Mouse (Mus musculus): ENCODE measurements around the gene Capn1.
"Not testable (repeated sequence)": the region's sequence is repeated elsewhere in the genome, so short reads cannot be mapped to it uniquely, and the experiment has no call there.

The Capn1 gene

GRCm38 (mm10) chr19:6015511-6016315, at the start of gene Capn1:
TSS of gene Capn1 (minus strand) at chr19:6015897.
- DNase-seq: peak; percentile 82

GRCm38 (mm10) chr19:6063081-6063480, 47.4 kb upstream of the Capn1 start:
- no peak for DNase-seq

- DNase-seq: no peak
Observed at GRCm38 (mm10) chr19:6062418-6062817, 46.7 kb upstream of the Capn1 start.

- DNase-seq: peak; percentile 65
Observed at GRCm38 (mm10) chr19:6061641-6062302, 46.1 kb upstream of the Capn1 start.

- peak; percentile 96 for DNase-seq
Observed at GRCm38 (mm10) chr19:6061021-6061533, 45.4 kb upstream of the Capn1 start, which contains the start of gene Znhit2. TSS of gene Znhit2 (plus strand) at chr19:6061192.

GRCm38 (mm10) chr19:6058966-6059365, 43.3 kb upstream of the Capn1 start:
- DNase-seq: no peak

GRCm38 (mm10) chr19:6058513-6058912, 42.8 kb upstream of the Capn1 start:
- no peak for DNase-seq

GRCm38 (mm10) chr19:6057313-6058096, 41.8 kb upstream of the Capn1 start, which contains the start of the genes Mrpl49 and Fau:
TSS of gene Mrpl49 (minus strand) at chr19:6057785.
TSS of gene Fau (plus strand) at chr19:6057844.
- peak; percentile 100 for DNase-seq

GRCm38 (mm10) chr19:6056696-6057095, 41.0 kb upstream of the Capn1 start:
- no peak for DNase-seq

- no peak for DNase-seq
Observed at GRCm38 (mm10) chr19:6054296-6054695, 38.6 kb upstream of the Capn1 start.

GRCm38 (mm10) chr19:6052516-6052915, 36.8 kb upstream of the Capn1 start:
- no peak for DNase-seq

- no peak for DNase-seq
Observed at GRCm38 (mm10) chr19:6048681-6049410, 33.1 kb upstream of the Capn1 start.

- no peak for DNase-seq
Observed at GRCm38 (mm10) chr19:6047899-6048166, 32.1 kb upstream of the Capn1 start.

GRCm38 (mm10) chr19:6047154-6047898, 31.6 kb upstream of the Capn1 start:
- no peak for DNase-seq

- peak; percentile 94 for DNase-seq
Observed at GRCm38 (mm10) chr19:6046294-6047153, 30.8 kb upstream of the Capn1 start, which contains the start of gene Syvn1. TSS of gene Syvn1 (plus strand) at chr19:6046576.

- DNase-seq: no peak
Observed at GRCm38 (mm10) chr19:6045366-6046293, 29.9 kb upstream of the Capn1 start.

- not testable (repeated sequence) for DNase-seq
Observed at GRCm38 (mm10) chr19:6044102-6044501, 28.4 kb upstream of the Capn1 start.

- no peak for DNase-seq
Observed at GRCm38 (mm10) chr19:6042293-6042692, 26.6 kb upstream of the Capn1 start.

GRCm38 (mm10) chr19:6040002-6040401, 24.3 kb upstream of the Capn1 start:
- no peak for DNase-seq

All from kidney, postnatal 14 days (tissue).